Mouse (Mus musculus): ENCODE data around the gene Apol7e. TPM values are rescaled to one million over a fixed set of nuclear protein-coding genes. Genes with fewer than 3 reads are reported as not detected.
A peak's percentile ranks its signal among the peaks of the same experiment; 100 is the strongest.
"Not testable (repeated sequence)": the region's sequence is repeated elsewhere in the genome, so short reads cannot be mapped to it uniquely, and the experiment has no call there.

The Apol7e gene
- total RNA-seq (2014; rRNA removed), result not detected in 2 replicates
- polyA plus RNA-seq (2015; fragmentation: Nextera tagmentation; extraction: Ambion mirVana), result not detected in 2 replicates

GRCm38 (mm10) chr15:77698656-77699055 lies at the start of gene Apol7e:
Gene Apol7e (plus strand): TSS chr15:77698857.
- H3K36me3 ChIP-seq (ENCODE audit: insufficient read depth, low read length); ATAC-seq (ENCODE audit: low FRiP score); H3K27me3 ChIP-seq (ENCODE audit: insufficient read depth, low read length); H3K4me1 ChIP-seq (ENCODE audit: insufficient read depth, low read length); H3K9me3 ChIP-seq (ENCODE audit: low read length); H3K9ac ChIP-seq (replicated peaks; ENCODE audit: low read length, poor library complexity, severe bottlenecking); DNase-seq (ENCODE audit: low spot score); H3K4me3 ChIP-seq (ENCODE audit: low read depth, low read length); H3K27ac ChIP-seq (ENCODE audit: low read depth, low read length); H3K4me2 ChIP-seq (ENCODE audit: low read depth, low read length, poor library complexity, severe bottlenecking): not testable (repeated sequence)
- WGBS, result 79% methylated on average over 4 of the region's 4 CpGs

GRCm38 (mm10) chr15:77651143-77651542 lies 47.5 kb upstream of the Apol7e start:
- DNase-seq (ENCODE audit: low spot score); H3K27ac ChIP-seq (ENCODE audit: low read depth, low read length); H3K9ac ChIP-seq (replicated peaks; ENCODE audit: low read length, poor library complexity, severe bottlenecking); ATAC-seq (ENCODE audit: low FRiP score); H3K4me2 ChIP-seq (ENCODE audit: low read depth, low read length, poor library complexity, severe bottlenecking); H3K4me1 ChIP-seq (ENCODE audit: insufficient read depth, low read length); H3K9me3 ChIP-seq (ENCODE audit: low read length); H3K4me3 ChIP-seq (ENCODE audit: low read depth, low read length); H3K36me3 ChIP-seq (ENCODE audit: insufficient read depth, low read length); H3K27me3 ChIP-seq (ENCODE audit: insufficient read depth, low read length): not testable (repeated sequence)

GRCm38 (mm10) chr15:77659773-77660172 lies 38.9 kb upstream of the Apol7e start:
- WGBS, result 80% methylated on average over 1 of the region's 1 CpGs
- not testable (repeated sequence) for H3K36me3 ChIP-seq (ENCODE audit: insufficient read depth, low read length); H3K4me1 ChIP-seq (ENCODE audit: insufficient read depth, low read length); H3K9me3 ChIP-seq (ENCODE audit: low read length); DNase-seq (ENCODE audit: low spot score); H3K27ac ChIP-seq (ENCODE audit: low read depth, low read length); H3K27me3 ChIP-seq (ENCODE audit: insufficient read depth, low read length); H3K4me2 ChIP-seq (ENCODE audit: low read depth, low read length, poor library complexity, severe bottlenecking); ATAC-seq (ENCODE audit: low FRiP score); H3K4me3 ChIP-seq (ENCODE audit: low read depth, low read length); H3K9ac ChIP-seq (replicated peaks; ENCODE audit: low read length, poor library complexity, severe bottlenecking)

GRCm38 (mm10) chr15:77661841-77662240 lies 36.8 kb upstream of the Apol7e start:
- not testable (repeated sequence) for DNase-seq (ENCODE audit: low spot score); H3K4me1 ChIP-seq (ENCODE audit: insufficient read depth, low read length); H3K9ac ChIP-seq (replicated peaks; ENCODE audit: low read length, poor library complexity, severe bottlenecking); H3K27me3 ChIP-seq (ENCODE audit: insufficient read depth, low read length); H3K36me3 ChIP-seq (ENCODE audit: insufficient read depth, low read length); H3K27ac ChIP-seq (ENCODE audit: low read depth, low read length); ATAC-seq (ENCODE audit: low FRiP score); H3K4me3 ChIP-seq (ENCODE audit: low read depth, low read length); H3K4me2 ChIP-seq (ENCODE audit: low read depth, low read length, poor library complexity, severe bottlenecking); H3K9me3 ChIP-seq (ENCODE audit: low read length)
- WGBS, result 78% methylated on average over 2 of the region's 2 CpGs

GRCm38 (mm10) chr15:77674081-77674480 lies 24.6 kb upstream of the Apol7e start:
- WGBS, result 83% methylated on average over 1 of the region's 1 CpGs
- not testable (repeated sequence) for H3K9me3 ChIP-seq (ENCODE audit: low read length); ATAC-seq (ENCODE audit: low FRiP score)

GRCm38 (mm10) chr15:77683944-77684343 lies 14.7 kb upstream of the Apol7e start:
- H3K27ac ChIP-seq (ENCODE audit: low read depth, low read length); H3K36me3 ChIP-seq (ENCODE audit: insufficient read depth, low read length); ATAC-seq (ENCODE audit: low FRiP score); H3K4me1 ChIP-seq (ENCODE audit: insufficient read depth, low read length); H3K4me3 ChIP-seq (ENCODE audit: low read depth, low read length); H3K9ac ChIP-seq (replicated peaks; ENCODE audit: low read length, poor library complexity, severe bottlenecking); H3K27me3 ChIP-seq (ENCODE audit: insufficient read depth, low read length); H3K9me3 ChIP-seq (ENCODE audit: low read length); H3K4me2 ChIP-seq (ENCODE audit: low read depth, low read length, poor library complexity, severe bottlenecking): not testable (repeated sequence)
- TF ChIP-seq CTCF (IDR thresholded peaks at IDR 0.05), result peak; percentile 61
- DNase-seq (ENCODE audit: low spot score), result peak; percentile 10
- WGBS, result 11% methylated on average over 9 of the region's 11 CpGs

More at GRCm38 (mm10) chr15:77674081-77674480, 24.6 kb upstream of the Apol7e start:
- not testable (repeated sequence) for H3K9ac ChIP-seq (replicated peaks; ENCODE audit: low read length, poor library complexity, severe bottlenecking); H3K4me3 ChIP-seq (ENCODE audit: low read depth, low read length); DNase-seq (ENCODE audit: low spot score); H3K4me2 ChIP-seq (ENCODE audit: low read depth, low read length, poor library complexity, severe bottlenecking); H3K27ac ChIP-seq (ENCODE audit: low read depth, low read length); H3K27me3 ChIP-seq (ENCODE audit: insufficient read depth, low read length); H3K36me3 ChIP-seq (ENCODE audit: insufficient read depth, low read length); H3K4me1 ChIP-seq (ENCODE audit: insufficient read depth, low read length)

- not testable (repeated sequence) for H3K27me3 ChIP-seq (ENCODE audit: insufficient read depth, low read length); H3K4me1 ChIP-seq (ENCODE audit: insufficient read depth, low read length); ATAC-seq (ENCODE audit: low FRiP score); H3K36me3 ChIP-seq (ENCODE audit: insufficient read depth, low read length); H3K27ac ChIP-seq (ENCODE audit: low read depth, low read length); H3K9me3 ChIP-seq (ENCODE audit: low read length); DNase-seq (ENCODE audit: low spot score); H3K4me3 ChIP-seq (ENCODE audit: low read depth, low read length); H3K9ac ChIP-seq (replicated peaks; ENCODE audit: low read length, poor library complexity, severe bottlenecking)
- H3K4me2 ChIP-seq (ENCODE audit: low read depth, low read length, poor library complexity, severe bottlenecking), result peak overlapping the region; percentile 30
- 8% methylated on average over 19 of the region's 20 CpGs for WGBS
Measured at GRCm38 (mm10) chr15:77691532-77692311, 6.9 kb upstream of the Apol7e start.

All from midbrain, postnatal 0 days (tissue).